Mouse (Mus musculus): ENCODE measurements around the gene Sgsm1.
"Not testable (repeated sequence)": the region's sequence is repeated elsewhere in the genome, so short reads cannot be mapped to it uniquely, and the experiment has no call there.

The Sgsm1 gene

DNA sequence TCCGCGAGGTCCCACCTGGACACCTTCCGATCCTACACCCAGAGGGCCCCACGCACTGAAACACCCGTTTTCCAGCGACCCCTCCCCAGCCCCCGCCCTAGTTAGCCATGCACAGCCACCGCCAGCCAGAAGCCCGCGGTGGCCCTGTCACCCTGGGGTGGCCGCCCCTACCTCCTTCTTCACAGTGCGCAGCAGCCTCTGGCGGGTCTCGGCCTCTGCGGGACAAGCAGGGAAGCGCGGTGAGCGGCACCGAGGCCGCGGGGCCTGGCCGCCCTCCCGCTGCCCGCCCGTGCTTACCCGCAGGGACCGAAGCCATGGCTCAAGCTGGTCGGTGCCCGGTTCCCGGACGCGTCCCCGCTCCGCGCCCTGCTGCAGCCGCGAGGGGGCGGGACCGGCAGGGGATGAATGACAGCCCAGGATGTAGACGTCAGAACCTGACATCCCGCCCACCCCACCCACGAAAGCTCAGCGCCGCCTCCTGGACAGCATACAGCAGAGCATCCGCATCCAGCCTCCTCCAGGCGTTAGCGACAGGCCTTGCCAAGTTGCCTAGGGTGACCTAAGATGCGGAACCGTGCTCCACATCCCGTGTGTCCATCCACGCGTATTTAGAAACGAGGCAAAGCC lies at the start of gene Sgsm1:
Gene Sgsm1 (minus strand): TSS at position 410 of the 627 bp plus-strand sequence.
- peak; percentile 83 for DNase-seq (ENCODE audit: low spot score)

DNA sequence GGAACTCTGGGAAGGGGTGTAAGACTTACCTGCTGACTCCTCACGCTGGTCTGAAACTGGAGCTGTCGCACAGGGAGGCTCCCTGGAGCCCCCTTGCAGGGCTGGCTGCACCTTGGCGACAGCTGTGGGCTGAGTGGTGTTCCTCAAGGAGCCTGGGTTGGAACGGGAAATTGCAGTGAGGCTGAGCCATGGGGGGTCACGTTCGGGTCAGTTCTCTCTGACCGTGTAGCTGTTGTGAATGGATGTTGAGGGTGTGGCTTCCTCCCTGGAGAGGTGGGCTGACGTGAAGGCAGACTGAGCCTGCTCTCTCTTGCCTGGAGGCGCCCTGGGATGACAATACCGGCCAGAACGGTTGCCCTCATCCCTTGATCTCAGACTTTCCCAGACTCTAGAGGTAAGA lies 48.2 kb upstream of the Sgsm1 start:
- DNase-seq (ENCODE audit: low spot score): no peak

GRCm38 (mm10) chr5:113357656-113358055 lies 47.1 kb upstream of the Sgsm1 start:
- DNase-seq (ENCODE audit: low spot score): no peak

DNA sequence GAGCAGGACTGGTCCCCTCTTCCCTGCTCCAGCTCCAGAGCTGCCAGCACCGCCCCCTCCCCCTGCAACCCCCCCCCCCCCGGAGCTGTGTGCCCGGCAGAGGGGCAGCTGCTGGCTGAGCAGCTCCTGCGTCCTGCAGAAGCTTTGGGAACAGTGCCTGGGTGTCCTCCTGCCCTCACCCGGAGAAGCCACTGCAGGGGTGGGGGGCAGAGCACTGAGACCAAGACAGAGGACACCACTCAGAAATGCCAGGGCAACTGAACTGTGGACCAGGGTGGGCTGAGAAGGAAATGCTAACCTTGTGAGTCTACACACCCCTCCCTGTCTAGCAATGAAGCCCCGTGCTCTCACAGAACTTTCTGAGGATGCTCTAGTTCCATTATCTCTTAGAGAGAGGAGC lies 46.6 kb upstream of the Sgsm1 start, which contains the start of gene Aym1:
Gene Aym1 (plus strand): TSS at position 109 of the 400 bp plus-strand sequence.
- no peak for DNase-seq (ENCODE audit: low spot score)

DNA sequence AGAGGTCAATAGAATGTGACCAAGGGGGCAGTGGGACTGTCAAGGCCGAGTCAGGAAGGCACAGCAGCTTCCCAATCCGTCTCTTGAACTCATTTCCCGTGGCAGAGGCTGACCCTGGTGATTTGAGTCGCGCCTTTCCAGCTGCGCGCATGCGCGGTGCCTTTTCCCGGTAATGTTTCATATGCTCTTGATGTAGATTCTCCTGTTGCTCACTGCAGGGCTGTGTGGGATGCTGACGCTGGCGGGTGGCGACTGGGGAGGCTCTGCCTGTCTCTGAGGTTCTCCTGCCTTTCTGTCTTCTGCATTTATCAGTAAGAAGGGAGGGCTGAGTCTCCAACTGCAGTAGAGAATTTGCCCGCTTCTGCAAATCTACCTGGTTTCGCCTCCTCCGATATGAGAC lies 43.7 kb upstream of the Sgsm1 start:
- DNase-seq (ENCODE audit: low spot score): peak; percentile 48

- no peak for DNase-seq (ENCODE audit: low spot score)
Measured at GRCm38 (mm10) chr5:113352636-113353035, 42.0 kb upstream of the Sgsm1 start.

DNA sequence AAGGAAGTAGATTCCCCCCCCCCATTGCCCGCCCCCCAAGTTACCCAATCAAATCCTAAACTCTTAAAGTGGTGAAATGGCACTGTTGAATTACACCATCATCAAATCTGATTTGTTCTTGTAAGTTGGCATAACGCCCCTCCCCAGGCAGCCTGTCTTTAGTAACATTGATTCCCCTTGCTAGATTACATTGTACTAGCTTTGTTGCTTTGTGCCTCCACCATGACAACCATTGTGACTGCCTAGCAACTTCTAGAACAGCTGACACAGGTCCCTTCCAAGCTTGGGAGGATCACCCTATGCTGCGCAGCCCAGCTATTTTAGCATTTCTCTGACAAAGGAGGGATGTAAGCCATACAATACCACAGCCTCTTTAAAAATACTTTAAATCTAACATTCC lies 41.2 kb upstream of the Sgsm1 start:
- peak; percentile 64 for DNase-seq (ENCODE audit: low spot score)

DNA sequence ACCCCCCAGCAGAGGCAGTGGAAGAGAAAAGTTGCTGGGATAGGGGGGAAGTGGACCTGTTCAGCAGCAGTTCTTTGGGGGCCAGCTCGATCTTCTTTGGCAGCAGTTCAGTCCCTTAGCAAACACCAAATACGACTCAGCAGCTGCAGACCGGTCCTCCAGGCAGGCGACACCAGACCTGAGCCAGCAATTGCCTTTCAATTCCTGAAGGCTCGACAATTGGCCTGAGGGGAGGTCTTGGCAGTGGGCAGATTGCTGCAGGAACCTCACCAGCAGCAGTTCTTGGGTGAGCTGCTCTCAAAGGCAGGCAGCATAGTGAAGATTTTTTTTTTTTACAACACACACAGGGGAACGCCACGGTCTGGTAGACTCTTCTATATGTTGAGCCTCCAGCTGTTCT lies 39.2 kb upstream of the Sgsm1 start:
- no peak for DNase-seq (ENCODE audit: low spot score)

GRCm38 (mm10) chr5:113349226-113349625 lies 38.6 kb upstream of the Sgsm1 start:
- DNase-seq (ENCODE audit: low spot score): no peak

DNA sequence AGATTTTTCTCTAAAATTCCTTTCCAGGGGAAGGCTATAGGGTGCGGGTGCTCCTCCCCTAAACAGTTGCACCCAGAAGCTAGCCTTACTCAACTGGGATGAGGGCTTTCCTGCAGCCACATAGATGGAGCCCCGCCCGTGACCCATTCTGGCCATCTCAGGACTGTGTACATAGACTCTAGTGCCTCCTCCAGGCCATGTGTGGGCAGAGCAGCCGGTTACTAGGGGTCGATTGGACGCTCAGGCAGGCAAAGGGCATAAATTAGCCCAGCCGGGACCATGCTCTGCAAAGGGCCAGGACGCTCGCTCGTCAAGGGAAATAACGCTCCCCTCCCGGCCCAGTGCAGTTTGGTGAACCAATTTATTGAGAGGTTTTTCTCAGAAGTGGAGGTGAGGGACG lies 38.0 kb upstream of the Sgsm1 start:
- DNase-seq (ENCODE audit: low spot score): peak; percentile 59

DNA sequence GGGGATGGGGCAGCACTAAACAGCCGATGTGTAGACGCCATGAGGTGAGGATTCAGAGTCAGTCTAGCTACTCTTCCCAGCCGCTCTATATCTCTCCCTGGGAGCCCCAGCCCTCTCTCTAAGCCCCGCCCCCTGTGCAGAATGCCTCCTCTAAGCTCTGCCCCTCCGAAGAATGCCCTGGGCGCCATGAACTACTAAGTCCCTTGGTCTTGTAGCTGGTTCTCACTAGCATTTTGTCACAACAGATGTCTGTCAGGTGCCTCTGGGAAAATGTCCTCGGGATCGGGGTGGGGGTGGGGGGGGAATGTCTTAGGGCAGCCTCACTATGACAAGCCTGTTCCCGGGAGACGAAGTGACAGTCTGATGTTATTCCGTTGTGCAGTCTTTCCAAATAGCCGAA lies 37.0 kb upstream of the Sgsm1 start:
- DNase-seq (ENCODE audit: low spot score): no peak

- not testable (repeated sequence) for DNase-seq (ENCODE audit: low spot score)
Measured at GRCm38 (mm10) chr5:113346651-113347050, 36.1 kb upstream of the Sgsm1 start.

- no peak for DNase-seq (ENCODE audit: low spot score)
Measured at GRCm38 (mm10) chr5:113345781-113346180, 35.2 kb upstream of the Sgsm1 start.

- DNase-seq (ENCODE audit: low spot score): no peak
Measured at GRCm38 (mm10) chr5:113344635-113345386, 34.2 kb upstream of the Sgsm1 start.

GRCm38 (mm10) chr5:113336281-113336680 lies 25.7 kb upstream of the Sgsm1 start:
- no peak for DNase-seq (ENCODE audit: low spot score)

GRCm38 (mm10) chr5:113335732-113336131 lies 25.1 kb upstream of the Sgsm1 start:
- peak; percentile 46 for DNase-seq (ENCODE audit: low spot score)

GRCm38 (mm10) chr5:113334621-113335530 lies 24.3 kb upstream of the Sgsm1 start:
- no peak for DNase-seq (ENCODE audit: low spot score)

- DNase-seq (ENCODE audit: low spot score): no peak
Measured at GRCm38 (mm10) chr5:113332899-113333298, 22.3 kb upstream of the Sgsm1 start.

DNA sequence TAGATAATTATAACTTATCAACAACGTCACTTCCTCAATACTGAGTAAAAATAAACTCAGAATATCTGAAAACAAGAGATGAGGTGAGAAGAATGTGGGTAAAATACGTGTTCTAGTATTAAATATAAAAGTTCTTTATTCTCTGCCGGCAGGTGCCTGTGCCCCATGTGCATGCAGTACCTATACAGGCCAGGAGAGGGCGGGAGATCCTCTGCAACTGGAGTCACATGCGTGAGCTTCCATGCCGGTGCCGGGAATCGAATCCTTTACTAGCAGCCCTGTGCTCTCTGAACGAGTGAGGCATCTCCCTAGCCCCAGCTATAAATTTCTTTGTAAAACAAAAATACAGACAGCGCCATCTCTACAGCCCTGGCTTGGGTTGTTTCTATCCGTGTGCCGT lies 21.7 kb upstream of the Sgsm1 start:
- no peak for DNase-seq (ENCODE audit: low spot score)

- no peak for DNase-seq (ENCODE audit: low spot score)
Measured at GRCm38 (mm10) chr5:113330202-113330601, 19.6 kb upstream of the Sgsm1 start.

- no peak for DNase-seq (ENCODE audit: low spot score)
Measured at GRCm38 (mm10) chr5:113329463-113329862, 18.9 kb upstream of the Sgsm1 start.

- no peak for DNase-seq (ENCODE audit: low spot score)
Measured at GRCm38 (mm10) chr5:113323784-113324638, 13.4 kb upstream of the Sgsm1 start.

All from layer of hippocampus, adult 11-12 months (tissue).